Mouse (Mus musculus): ENCODE data around the gene Lrtm2.

DNA sequence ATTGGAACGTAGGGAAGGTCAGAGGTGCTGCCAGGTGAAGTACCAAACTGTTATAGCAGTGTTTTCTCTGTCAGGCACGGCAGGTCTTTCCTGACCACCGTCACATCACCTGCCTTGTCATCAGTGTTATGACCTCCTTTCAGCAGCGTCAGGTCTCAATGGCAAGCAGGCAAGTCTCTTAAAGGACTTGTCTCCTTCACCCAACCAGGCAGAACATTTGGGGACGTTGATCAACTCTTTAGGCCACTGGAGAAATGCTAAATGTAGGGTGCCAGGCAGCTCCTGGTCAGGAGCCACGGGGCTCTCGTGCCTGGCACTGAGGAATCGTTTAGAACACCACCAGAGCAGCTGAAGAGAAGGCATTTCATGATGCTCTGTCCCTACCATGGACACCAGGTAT is 21.1 kb upstream of the Lrtm2 start:
- TF ChIP-seq CTCF (IDR thresholded peaks at IDR 0.05) (no peak), EP300 (IDR thresholded peaks at IDR 0.05) (no peak)
